Mouse (Mus musculus): ENCODE measurements around the gene Cd302. TPM values are rescaled to one million over a fixed set of nuclear protein-coding genes. Genes with fewer than 3 reads are reported as not detected.

The Cd302 gene
- polyA plus RNA-seq, 1 experiment = 24.7 TPM

DNA sequence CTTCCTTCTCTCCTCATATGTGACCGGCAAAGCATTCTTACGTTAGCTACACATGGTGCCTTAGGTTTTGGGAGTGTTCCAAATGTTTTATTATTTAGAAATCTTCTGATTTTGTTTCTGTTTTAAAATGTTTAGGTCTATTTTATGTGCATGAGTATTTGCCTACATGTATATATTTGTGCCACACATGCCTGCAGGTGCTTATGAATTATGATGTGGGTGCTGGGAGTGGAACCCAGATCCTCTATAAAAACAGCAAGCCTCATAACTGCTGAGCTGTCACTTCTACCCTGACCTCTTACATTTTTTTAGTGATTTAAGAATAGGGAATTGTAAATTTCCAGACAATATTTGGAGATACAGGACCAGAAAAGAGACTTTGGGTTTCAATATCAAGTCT is 62.3 kb downstream of the Cd302 start:
- Histone ChIP-seq H3K4me3 (ENCODE audit: insufficient read depth, low read length) (no peak overlapping the region), H3K27ac (ENCODE audit: insufficient read depth, low read length) (no peak overlapping the region), H3K4me1 (ENCODE audit: control insufficient read depth, insufficient read depth, low read length) (peaks cover 10% of the 10 kb centered on the region; the same call in 1 of the 2 replicates)
- TF ChIP-seq POLR2A (IDR thresholded peaks at IDR 0.05; ENCODE audit: extremely low read depth, insufficient read depth, low read length) (no peak), CTCF (IDR thresholded peaks at IDR 0.05; ENCODE audit: extremely low read depth, insufficient read depth, low read length) (no peak)

- peaks cover 12% of the 10 kb centered on the region; the same call in 1 of the 2 replicates for H3K4me1 ChIP-seq (ENCODE audit: control insufficient read depth, insufficient read depth, low read length)
- TF ChIP-seq POLR2A (IDR thresholded peaks at IDR 0.05; ENCODE audit: extremely low read depth, insufficient read depth, low read length) = no peak
- no peak for TF ChIP-seq CTCF (IDR thresholded peaks at IDR 0.05; ENCODE audit: extremely low read depth, insufficient read depth, low read length)
- no peak overlapping the region for H3K27ac ChIP-seq (ENCODE audit: insufficient read depth, low read length)
- H3K4me3 ChIP-seq (ENCODE audit: insufficient read depth, low read length) = no peak overlapping the region
These were observed 63.1 kb downstream of the Cd302 start for GRCm38 (mm10) chr2:60221236-60221635.

GRCm38 (mm10) chr2:60217620-60218019 is 66.7 kb downstream of the Cd302 start:
- peaks cover 7% of the 10 kb centered on the region; the same call in 1 of the 2 replicates for H3K4me1 ChIP-seq (ENCODE audit: control insufficient read depth, insufficient read depth, low read length)
- TF ChIP-seq POLR2A (IDR thresholded peaks at IDR 0.05; ENCODE audit: extremely low read depth, insufficient read depth, low read length) (no peak), CTCF (IDR thresholded peaks at IDR 0.05; ENCODE audit: extremely low read depth, insufficient read depth, low read length) (no peak)
- H3K4me3 ChIP-seq (ENCODE audit: insufficient read depth, low read length) = no peak overlapping the region
- H3K27ac ChIP-seq (ENCODE audit: insufficient read depth, low read length) = no peak overlapping the region

GRCm38 (mm10) chr2:60216547-60217153 is 67.6 kb downstream of the Cd302 start:
- no peak overlapping the region for H3K27ac ChIP-seq (ENCODE audit: insufficient read depth, low read length)
- H3K4me3 ChIP-seq (ENCODE audit: insufficient read depth, low read length) = no peak overlapping the region
- peaks cover 10% of the 10 kb centered on the region for H3K4me1 ChIP-seq (ENCODE audit: control insufficient read depth, insufficient read depth, low read length)
- no peak for TF ChIP-seq CTCF (IDR thresholded peaks at IDR 0.05; ENCODE audit: extremely low read depth, insufficient read depth, low read length)
- TF ChIP-seq POLR2A (IDR thresholded peaks at IDR 0.05; ENCODE audit: extremely low read depth, insufficient read depth, low read length) = no peak

DNA sequence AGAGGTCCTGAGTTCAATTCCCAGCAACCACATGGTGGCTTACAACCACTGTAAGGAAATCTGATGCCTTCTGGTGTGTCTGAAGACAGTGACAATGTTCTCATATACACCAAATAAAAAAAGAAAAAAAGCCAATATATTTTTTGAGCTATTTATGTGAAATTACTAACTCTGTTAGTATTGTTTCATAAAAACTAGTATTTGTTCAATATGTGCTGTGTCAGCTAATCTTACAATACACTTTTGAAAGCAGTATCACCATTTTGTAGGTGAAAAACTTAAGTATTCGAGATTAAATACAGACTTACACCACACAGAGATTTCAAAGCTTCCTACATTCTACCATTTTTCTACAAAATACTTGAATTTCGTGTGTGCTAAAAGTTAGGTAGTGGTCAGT is 69.6 kb downstream of the Cd302 start:
- TF ChIP-seq CTCF (IDR thresholded peaks at IDR 0.05; ENCODE audit: extremely low read depth, insufficient read depth, low read length) (no peak), POLR2A (IDR thresholded peaks at IDR 0.05; ENCODE audit: extremely low read depth, insufficient read depth, low read length) (no peak)
- Histone ChIP-seq H3K4me1 (ENCODE audit: control insufficient read depth, insufficient read depth, low read length) (peaks cover 10% of the 10 kb centered on the region), H3K4me3 (ENCODE audit: insufficient read depth, low read length) (no peak overlapping the region), H3K27ac (ENCODE audit: insufficient read depth, low read length) (no peak overlapping the region)

DNA sequence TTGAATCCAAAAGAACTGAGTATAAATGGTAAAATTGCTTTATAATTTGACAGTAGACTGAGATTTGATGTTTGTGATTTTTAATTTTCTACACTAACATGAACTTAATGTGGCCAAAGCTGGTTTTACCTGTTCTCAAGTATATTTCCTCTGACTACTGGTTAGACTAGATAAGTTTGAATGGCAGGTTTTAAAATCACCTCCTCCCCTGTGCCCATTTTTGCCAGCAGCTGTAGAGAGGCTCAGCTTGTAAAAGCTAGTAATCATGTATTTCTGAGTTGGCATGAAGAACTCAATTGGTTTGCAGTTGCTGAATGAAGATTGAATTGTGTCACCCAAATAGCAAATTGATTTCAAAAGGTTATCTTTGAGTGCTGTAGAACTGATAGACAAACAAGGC is 71.8 kb downstream of the Cd302 start:
- no peak for TF ChIP-seq POLR2A (IDR thresholded peaks at IDR 0.05; ENCODE audit: extremely low read depth, insufficient read depth, low read length)
- TF ChIP-seq CTCF (IDR thresholded peaks at IDR 0.05; ENCODE audit: extremely low read depth, insufficient read depth, low read length) = no peak
- H3K27ac ChIP-seq (ENCODE audit: insufficient read depth, low read length) = no peak overlapping the region
- H3K4me3 ChIP-seq (ENCODE audit: insufficient read depth, low read length) = no peak overlapping the region
- H3K4me1 ChIP-seq (ENCODE audit: control insufficient read depth, insufficient read depth, low read length) = peaks cover 14% of the 10 kb centered on the region

DNA sequence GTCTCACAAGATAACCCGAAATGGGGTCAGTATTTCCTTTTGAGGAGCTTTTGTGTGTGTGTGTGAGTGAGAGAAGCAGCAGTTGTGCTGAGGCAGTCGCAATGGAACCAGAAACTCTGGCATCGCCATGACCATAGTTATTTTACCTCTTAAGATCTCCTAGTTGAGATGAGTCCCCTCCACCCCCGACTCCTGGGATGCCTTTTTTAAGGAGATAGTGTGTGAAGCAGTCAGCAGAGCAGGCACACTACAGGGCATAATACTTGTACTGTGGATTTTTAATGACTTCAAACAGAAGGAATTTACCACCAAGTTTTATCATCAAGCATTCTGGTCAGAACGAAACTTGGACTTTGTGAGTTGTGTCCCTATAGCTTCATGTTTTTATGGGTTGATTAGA is 73.5 kb downstream of the Cd302 start:
- Histone ChIP-seq H3K4me1 (ENCODE audit: control insufficient read depth, insufficient read depth, low read length) (peaks cover 10% of the 10 kb centered on the region), H3K27ac (ENCODE audit: insufficient read depth, low read length) (no peak overlapping the region), H3K4me3 (ENCODE audit: insufficient read depth, low read length) (peak overlapping the region; percentile 99)
- TF ChIP-seq CTCF (IDR thresholded peaks at IDR 0.05; ENCODE audit: extremely low read depth, insufficient read depth, low read length) = no peak
- TF ChIP-seq POLR2A (IDR thresholded peaks at IDR 0.05; ENCODE audit: extremely low read depth, insufficient read depth, low read length) = no peak

DNA sequence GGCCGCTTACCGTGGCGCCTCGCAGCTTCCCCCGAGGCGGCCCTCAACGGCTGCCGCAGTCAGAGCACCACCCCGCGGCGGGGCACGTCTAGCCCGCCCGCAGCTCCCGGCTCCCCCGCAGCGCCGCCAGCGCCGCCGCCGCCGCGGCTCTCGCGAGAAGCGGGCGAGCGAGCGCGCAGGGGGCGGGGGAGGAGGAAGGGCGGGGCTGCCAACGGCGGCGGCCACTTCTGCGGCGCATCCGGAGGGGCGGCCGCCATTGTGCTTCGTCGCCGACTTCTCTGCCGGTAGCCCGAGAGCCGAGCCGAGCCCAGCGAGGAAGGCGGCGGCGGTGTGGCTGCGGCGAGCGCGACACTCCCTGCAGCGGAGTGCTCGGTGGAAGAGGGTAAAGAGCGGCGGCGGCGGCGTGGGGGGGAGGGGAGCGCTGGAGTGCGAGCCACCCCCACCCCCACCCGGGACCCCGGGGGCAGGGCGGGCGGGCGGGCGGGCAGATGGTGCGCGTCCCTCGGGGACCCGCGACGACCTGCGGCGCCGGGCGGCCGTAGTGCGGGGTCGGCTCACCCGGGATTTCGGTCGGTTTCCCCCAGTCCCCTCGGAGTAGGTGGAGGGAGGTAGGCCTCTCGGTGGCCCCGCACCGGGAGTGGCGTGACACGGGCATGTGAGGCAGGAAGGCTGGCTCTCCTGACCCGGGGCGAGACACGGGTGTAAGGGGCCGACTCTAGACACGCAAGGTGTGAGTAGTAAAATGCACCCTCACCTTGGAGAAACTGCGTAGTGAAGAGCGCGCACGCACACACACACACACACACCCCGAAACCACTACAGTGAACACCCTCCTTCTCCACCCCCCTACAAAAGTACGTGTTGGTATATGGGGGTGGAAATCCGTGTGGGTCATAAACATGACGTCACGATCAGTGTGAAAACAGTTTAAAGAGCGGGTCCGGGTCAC is 74.3 kb downstream of the Cd302 start, which contains the start of the genes Baz2b and March7:
Gene Baz2b (minus strand): TSS at position 137 of the 949 bp plus-strand sequence.
Gene March7 (plus strand): TSS at position 185 of the 949 bp plus-strand sequence.
- peaks cover 10% of the 10 kb centered on the region for H3K4me1 ChIP-seq (ENCODE audit: control insufficient read depth, insufficient read depth, low read length)
- H3K27ac ChIP-seq (ENCODE audit: insufficient read depth, low read length) = peak within 1 kb of the TSS; percentile 99
- no peak for TF ChIP-seq POLR2A (IDR thresholded peaks at IDR 0.05; ENCODE audit: extremely low read depth, insufficient read depth, low read length)
- TF ChIP-seq CTCF (IDR thresholded peaks at IDR 0.05; ENCODE audit: extremely low read depth, insufficient read depth, low read length) = no peak

DNA sequence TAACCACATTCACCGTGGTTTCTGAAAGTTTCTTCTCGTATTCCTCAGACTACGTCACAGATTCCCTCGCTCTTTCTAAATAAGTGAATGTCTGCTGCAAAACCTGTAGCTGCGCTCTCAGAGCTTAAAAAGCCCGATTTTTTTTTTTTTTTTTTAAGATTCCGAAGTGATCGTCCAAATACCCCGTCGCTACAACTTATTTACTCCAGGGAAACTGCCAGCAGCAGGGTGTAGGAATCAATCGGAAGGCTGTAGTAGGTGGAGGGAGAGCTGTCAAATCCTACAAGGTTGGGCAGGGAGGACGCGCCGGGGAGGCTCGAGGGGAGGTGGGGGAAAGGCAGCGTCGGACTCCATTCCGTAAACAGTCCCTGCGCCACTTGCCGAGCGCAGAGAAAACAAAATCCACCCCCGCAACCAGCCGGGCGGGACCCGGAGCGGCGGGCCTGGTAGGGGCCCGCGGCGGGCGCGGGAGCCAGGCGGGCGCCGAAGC is 75.1 kb downstream of the Cd302 start:
- Histone ChIP-seq H3K4me3 (ENCODE audit: insufficient read depth, low read length) (peak overlapping the region; percentile 99), H3K4me1 (ENCODE audit: control insufficient read depth, insufficient read depth, low read length) (peaks cover 10% of the 10 kb centered on the region), H3K27ac (ENCODE audit: insufficient read depth, low read length) (0 out of 2 replicates have a peak overlapping the region, but pooled peaks have one; percentile 10)
- TF ChIP-seq CTCF (IDR thresholded peaks at IDR 0.05; ENCODE audit: extremely low read depth, insufficient read depth, low read length) (no peak), POLR2A (IDR thresholded peaks at IDR 0.05; ENCODE audit: extremely low read depth, insufficient read depth, low read length) (no peak)

More for the DNA sequence above, 74.3 kb downstream of the Cd302 start, which contains the start of the genes Baz2b and March7:
- peak within 1 kb of the TSS; percentile 99 for H3K4me3 ChIP-seq (ENCODE audit: insufficient read depth, low read length)

All from cortical plate, adult 2 months (tissue).